Mouse (Mus musculus) adrenal gland, adult (tissue): ENCODE measurements around the gene Theg.

Source experiments
- DNase-seq, 2 experiments: peaks; one replicate each; pipeline ENCODE4 v3.0.0; 2022 to 2023; ENCODE audit warnings: low spot score in 1 of 2; ENCODE audit not compliant: inconsistent age in 2 of 2

Theg gene

GRCm38 (mm10) chr10:79594872-79595589, 7.9 kb upstream of the Theg start:
- DNase-seq = peak; percentile 52 to 85

- DNase-seq = no peak
Observed at GRCm38 (mm10) chr10:79594111-79594510, 7.0 kb upstream of the Theg start.

- no peak for DNase-seq
Observed at GRCm38 (mm10) chr10:79590702-79591101, 3.6 kb upstream of the Theg start.

GRCm38 (mm10) chr10:79587752-79588126, 608 bp upstream of the Theg start:
- DNase-seq = no peak

- no peak for DNase-seq
Observed at GRCm38 (mm10) chr10:79586243-79586642, 888 bp downstream of the Theg start.

GRCm38 (mm10) chr10:79585723-79586122, 1.4 kb downstream of the Theg start:
- DNase-seq = no peak

- DNase-seq = no peak
Observed at GRCm38 (mm10) chr10:79585136-79585535, 2.0 kb downstream of the Theg start.

- no peak for DNase-seq
Observed at GRCm38 (mm10) chr10:79584426-79584825, 2.7 kb downstream of the Theg start.

- no peak for DNase-seq
Observed at GRCm38 (mm10) chr10:79584021-79584420, 3.1 kb downstream of the Theg start.

- DNase-seq = no peak
Observed at GRCm38 (mm10) chr10:79581501-79581900, 5.6 kb downstream of the Theg start.

- peak in 1 of 2 experiments; percentile 45 for DNase-seq
Observed at GRCm38 (mm10) chr10:79580811-79581210, 6.3 kb downstream of the Theg start.

- DNase-seq = no peak
Observed at GRCm38 (mm10) chr10:79580356-79580755, 6.8 kb downstream of the Theg start.

GRCm38 (mm10) chr10:79579781-79580180, 7.3 kb downstream of the Theg start:
- no peak for DNase-seq

- no peak for DNase-seq
Observed at GRCm38 (mm10) chr10:79578891-79579290, 8.2 kb downstream of the Theg start.

- no peak for DNase-seq
Observed at GRCm38 (mm10) chr10:79578276-79578675, 8.9 kb downstream of the Theg start.

GRCm38 (mm10) chr10:79577376-79577775, 9.8 kb downstream of the Theg start:
- no peak for DNase-seq

GRCm38 (mm10) chr10:79575754-79576153, 11.4 kb downstream of the Theg start:
- no peak for DNase-seq

- DNase-seq = no peak
Observed at GRCm38 (mm10) chr10:79574796-79575195, 12.3 kb downstream of the Theg start.

GRCm38 (mm10) chr10:79574350-79574749, 12.8 kb downstream of the Theg start:
- peak in 1 of 2 experiments; percentile 52 for DNase-seq

- no peak for DNase-seq
Observed at GRCm38 (mm10) chr10:79573611-79574010, 13.5 kb downstream of the Theg start.

- no peak for DNase-seq
Observed at GRCm38 (mm10) chr10:79571314-79571713, 15.8 kb downstream of the Theg start.

- no peak for DNase-seq
Observed at GRCm38 (mm10) chr10:79569921-79570320, 17.2 kb downstream of the Theg start.

GRCm38 (mm10) chr10:79559716-79560115, 27.4 kb downstream of the Theg start:
- DNase-seq = no peak
